Mouse (Mus musculus): ENCODE measurements around the gene Cox6b2. TPM values are rescaled to one million over a fixed set of nuclear protein-coding genes. Genes with fewer than 3 reads are reported as not detected.

Gene Cox6b2
- total RNA-seq, 1 experiment from 2014 or later, result 28.1 TPM

DNA sequence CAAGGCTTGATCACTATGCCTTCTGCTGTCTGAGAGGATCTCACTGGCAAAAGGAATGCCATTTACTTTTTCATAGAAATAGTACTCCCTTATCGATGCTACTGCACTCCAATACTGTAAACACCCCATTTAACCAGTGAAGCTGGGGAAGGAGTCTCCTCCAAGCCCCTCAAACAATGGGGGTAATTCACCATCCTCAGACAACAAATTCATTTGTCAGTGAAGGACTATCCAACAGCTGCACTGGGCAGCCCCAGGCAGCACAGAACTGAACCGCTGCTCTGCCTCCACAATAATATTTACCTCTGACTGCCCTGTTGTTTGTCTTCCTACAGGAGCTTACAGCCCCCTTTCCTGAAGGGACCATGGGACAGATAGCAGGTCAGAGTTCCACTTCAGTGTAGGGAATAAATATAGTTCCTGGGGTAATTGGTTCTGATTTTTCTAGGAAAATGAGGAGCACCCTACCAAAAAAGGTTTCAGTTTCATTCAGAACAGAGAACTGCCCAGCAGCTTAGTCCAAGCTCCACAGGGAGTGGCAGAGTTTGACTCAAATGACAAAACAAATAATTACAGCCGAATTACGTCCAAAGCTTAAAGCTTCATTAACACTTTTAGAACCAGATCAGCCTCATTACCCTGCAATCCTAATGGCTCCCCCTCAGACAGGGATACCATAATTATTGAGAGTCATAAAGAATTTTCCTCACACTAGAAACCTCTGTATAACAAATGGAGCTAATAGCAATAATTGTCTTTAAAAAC is 12.2 kb upstream of the Cox6b2 start:
- no peak for DNase-seq

DNA sequence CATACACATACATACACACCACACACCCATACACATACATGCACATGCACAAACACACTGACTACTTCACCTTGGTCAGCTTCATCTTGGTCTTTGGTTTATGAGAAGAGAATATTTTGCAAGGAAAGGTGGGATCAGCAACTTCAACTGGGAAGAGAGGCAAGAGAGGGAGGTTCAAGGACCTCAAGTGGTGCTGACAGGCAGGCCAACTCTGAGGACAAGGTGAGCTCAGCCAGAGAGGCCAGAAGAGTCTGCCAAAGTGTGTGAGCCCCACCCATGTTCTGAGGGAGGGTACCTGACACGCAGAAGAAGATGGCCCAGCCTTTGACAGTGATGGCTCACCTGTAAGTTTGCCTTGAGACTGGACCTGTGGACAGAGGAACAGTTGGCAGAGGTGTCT is 6.8 kb upstream of the Cox6b2 start:
- DNase-seq, result no peak

- peak; percentile 82 for DNase-seq
Observed at GRCm38 (mm10) chr7:4751971-4752820, 698 bp downstream of the Cox6b2 start.

DNA sequence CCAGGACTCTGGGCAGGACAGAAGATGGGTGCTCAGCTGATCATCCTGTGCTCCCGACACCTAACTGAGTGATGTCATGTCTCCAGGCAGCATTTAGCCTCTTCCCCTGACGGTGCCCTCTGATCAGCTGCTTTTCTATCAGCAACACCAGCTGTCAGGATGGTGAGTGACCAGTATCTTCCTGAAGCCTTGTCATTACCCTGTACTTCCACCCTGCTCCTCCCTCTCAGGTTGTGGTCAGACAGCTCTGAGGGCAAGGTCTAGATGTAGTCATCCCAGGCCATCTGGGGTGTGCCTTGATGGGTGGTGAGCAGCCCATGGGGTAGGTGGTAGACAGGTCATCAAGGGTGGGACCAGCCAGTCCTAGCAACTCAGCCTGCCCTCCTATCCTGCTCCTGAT is 3.7 kb downstream of the Cox6b2 start:
- DNase-seq, result no peak

GRCm38 (mm10) chr7:4748321-4748720 is 4.6 kb downstream of the Cox6b2 start:
- no peak for DNase-seq

DNA sequence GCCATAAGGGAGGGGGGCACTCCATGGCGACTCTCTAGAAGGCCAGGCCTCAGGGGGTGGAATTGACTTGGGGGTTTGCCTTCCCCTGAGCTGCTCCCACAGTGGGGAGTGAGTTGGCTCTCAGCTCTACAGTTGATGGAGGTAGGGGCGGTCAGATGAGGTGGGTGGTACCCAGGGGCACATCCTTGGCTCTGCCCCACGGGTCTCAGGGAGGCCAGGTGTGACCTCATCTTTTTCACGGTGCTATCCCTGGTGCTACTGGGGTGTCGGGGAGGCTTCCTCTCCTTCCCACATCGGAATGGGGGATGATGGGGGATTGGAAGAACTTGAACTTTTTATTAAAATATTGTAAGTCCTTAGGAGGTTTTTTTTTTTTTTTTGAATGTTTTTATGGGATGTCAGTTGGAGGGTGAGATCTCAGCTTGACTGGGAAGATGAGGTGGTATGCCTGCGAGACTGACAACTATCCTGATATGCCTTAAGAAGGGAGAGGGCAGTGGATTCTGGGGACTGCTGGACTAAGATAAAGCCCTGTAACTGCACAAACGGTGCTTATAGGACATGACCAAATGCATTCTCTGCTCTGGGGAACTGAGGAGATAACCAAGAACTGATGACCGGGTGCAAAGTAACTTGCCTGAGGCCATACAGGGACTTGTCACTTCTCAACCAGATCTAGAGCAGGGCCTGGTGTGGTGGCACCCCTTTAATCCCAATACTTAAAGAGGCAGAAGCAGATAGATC is 5.6 kb downstream of the Cox6b2 start:
- no peak for DNase-seq

DNA sequence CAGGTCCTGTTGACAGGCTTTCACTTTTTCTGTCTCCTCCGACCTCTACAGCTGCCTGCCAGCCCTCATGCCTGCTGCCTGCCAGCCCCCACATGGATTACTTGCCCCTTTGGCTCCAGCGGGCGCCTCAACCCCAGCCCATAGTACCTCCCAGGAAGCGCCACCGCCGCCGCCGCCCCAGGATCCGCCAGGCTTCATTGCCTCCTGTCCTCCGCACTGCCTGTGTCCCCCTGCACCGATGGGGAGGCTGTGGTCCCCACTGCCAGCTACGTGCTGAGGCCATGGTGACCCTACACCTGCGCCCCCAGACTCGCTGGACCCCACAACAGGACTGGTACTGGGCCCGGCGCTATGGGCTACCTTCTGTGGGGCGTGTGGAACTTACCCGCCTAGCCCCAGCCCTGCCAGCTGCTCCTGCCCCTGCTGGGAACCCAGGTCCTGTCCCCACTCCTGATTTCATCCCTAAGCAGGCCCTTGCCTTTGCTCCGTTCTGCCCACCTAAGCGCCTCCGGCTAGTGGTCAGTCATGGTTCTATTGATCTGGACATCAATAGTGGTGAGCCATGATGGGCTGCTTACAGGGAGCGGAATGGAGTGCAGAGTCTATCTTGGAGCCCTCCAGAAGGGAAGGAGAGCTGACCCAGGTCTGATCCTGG is 6.4 kb downstream of the Cox6b2 start:
- no peak for DNase-seq

GRCm38 (mm10) chr7:4744886-4745285 is 8.0 kb downstream of the Cox6b2 start:
- DNase-seq, result no peak

GRCm38 (mm10) chr7:4743354-4743753 is 9.5 kb downstream of the Cox6b2 start:
- no peak for DNase-seq

- no peak for DNase-seq
Observed at GRCm38 (mm10) chr7:4742482-4742819, 10.4 kb downstream of the Cox6b2 start.

DNA sequence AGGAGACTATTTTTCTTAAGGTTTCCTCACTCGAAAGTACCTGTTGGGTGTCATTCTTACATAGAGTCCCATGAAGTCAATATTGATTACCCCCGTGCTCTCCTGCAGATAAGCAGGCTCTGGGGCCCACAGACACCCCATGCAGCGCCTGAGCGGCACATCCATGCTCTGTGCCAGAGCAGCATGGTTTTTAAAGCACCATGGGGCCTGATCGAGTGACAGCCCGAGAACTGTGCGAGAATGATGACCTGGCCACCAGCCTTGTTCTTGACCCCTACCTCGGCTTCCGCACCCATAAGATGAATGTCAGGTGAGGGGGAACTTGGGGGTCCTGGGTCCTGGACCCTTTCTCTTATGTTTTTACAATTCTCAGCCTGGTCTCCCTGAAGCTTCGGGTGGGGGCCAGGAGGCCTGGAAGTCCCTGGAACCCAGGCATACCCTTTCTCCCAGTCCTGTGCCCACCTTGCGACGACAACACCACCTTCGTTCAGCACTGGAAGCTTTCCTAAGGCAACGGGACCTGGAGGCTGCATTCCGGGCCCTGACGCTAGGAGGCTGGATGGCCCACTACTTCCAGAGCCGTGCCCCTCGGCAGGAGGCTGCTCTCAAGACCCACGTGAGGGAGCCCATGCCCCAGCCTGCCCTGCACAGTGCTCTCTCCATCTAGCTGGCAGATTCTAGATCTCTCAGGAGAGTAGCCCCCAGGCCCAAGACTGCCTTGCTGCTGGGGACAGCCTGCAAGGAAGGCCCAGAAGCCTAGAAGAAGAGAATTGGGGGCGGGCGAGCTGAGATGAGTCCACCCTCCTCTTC is 11.0 kb downstream of the Cox6b2 start:
- no peak for DNase-seq

GRCm38 (mm10) chr7:4741151-4741550 is 11.7 kb downstream of the Cox6b2 start:
- DNase-seq, result peak; percentile 82

DNA sequence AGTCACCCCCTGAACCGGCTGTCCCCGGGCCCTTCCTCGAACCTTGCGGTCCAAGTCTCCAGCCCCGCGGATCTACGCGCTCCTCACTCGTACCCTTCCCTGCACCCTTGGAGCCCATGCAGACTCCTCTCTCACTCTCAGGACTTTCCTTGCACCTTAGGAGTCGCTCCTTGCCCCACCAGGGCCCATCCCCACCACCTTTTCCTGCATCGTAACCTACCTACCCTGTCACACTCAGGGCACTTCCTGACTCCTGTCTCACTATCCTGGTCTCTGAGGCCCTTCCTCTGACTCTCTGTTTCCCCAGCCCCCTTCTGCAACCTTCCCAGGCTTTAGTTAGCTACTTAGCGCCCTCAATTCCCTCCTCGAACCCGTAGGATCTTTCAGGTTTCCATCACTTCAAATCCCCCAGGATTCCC is 12.6 kb downstream of the Cox6b2 start:
- no peak for DNase-seq

- peak; percentile 98 for DNase-seq
Observed at GRCm38 (mm10) chr7:4739544-4740275, 13.2 kb downstream of the Cox6b2 start, which contains the start of gene Kmt5c. Gene Kmt5c (plus strand): TSS chr7:4740115.

DNA sequence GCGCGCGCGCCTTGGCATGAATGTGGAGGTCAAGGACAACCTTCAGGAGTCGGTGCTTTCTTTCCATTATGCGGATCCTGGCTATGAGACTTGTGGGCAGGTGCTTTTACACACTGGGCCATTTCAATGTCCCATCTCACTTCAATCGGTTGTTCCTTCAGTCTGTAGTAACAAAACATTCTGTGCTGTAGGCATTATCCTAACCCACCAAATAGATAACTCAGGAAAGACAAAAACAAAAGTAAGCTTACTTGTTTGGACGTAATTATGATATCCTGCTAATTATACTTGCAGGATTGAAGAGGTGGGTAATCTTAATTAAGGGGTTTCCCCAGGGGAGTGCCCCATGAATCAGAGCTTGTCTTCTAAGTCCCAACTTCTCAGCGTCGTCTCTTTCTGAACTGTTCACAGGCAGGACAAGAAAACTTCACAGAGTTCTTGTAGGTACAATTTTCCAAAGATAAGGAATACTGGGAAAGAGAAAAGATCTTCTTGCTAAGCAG is 13.8 kb downstream of the Cox6b2 start:
- DNase-seq, result peak; percentile 29

- peak; percentile 59 for DNase-seq
Observed at GRCm38 (mm10) chr7:4732968-4733392, 19.9 kb downstream of the Cox6b2 start.

GRCm38 (mm10) chr7:4731090-4731489 is 21.8 kb downstream of the Cox6b2 start:
- DNase-seq, result no peak

DNA sequence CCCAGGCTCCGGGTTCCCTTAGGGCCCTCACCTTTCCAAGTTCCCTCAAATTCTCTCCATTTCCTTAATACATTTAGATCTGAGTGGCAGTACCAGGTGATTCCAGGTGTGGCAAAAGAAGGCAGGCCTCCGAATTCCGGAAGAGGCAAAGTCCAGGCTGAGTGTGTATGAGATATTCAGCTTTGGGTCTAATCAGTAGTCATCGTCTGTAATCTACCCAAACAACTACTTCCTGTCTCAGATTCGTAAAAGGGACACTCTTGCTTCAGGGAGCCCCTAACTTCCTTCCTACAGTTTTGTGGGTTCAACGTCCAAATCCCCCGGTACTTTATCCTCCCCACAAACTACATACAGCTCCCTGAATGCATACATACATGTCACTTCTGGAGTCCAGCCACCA is 27.7 kb downstream of the Cox6b2 start, which contains the start of gene Tmem150b:
Gene Tmem150b (minus strand): TSS at position 81 of the 400 bp plus-strand sequence.
- no peak for DNase-seq

DNA sequence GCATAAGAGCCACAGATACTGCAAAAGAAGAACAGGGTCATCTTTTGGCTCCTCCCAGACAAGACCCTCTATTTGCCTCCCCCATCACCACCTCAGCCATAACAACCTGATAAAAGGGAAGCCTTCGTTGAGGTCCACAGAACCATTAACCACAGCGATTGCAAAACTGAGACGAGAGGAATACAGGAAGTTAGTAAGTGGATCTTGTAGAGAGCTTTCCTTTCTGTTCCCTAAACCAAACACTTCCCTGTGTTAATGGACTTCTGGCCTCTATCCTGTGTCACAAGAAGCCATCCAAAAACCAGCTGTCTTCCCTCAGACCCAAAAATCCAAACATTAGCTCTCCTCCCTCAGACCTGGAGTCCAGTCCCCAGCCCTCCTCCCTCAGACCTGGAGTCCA is 28.5 kb downstream of the Cox6b2 start:
- DNase-seq, result no peak

DNA sequence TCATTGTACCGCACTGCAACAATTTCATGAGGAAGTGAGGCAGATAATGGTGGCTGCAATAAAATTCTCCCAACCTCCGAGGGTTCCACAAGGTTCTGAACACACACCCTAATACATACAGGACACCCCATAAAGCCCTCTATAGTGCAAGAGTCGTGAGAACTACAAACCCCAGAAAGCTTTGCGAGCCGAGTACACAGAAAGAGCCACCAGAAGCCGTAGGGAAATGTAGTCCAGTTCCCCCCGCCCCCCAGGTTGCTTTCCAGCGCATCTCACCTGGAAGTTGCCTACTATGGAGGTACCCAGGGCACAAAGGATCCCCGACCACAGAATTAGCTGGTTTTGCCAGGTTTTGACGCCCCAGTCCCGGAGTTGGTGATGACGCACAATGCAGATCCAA is 29.4 kb downstream of the Cox6b2 start:
- peak; percentile 17 for DNase-seq
